Mouse (Mus musculus): Measurements from ENCODE around the gene Hist1h3f.
"Not testable (repeated sequence)": the region's sequence is repeated elsewhere in the genome, so short reads cannot be mapped to it uniquely, and the experiment has no call there.

GRCm38 (mm10) chr13:23571504-23572217 lies 27.8 kb downstream of the Hist1h3f start:
- TF ChIP-seq CTCF (conservative IDR thresholded peaks at IDR 0.05; ENCODE audit: insufficient read depth, insufficient read length, low read depth, low read length); POLR2A (IDR thresholded peaks at IDR 0.05; ENCODE audit: low read depth, low read length): not testable (repeated sequence)
